Mouse (Mus musculus): Measurements from ENCODE around the gene Rpl19.
A peak's percentile ranks its signal among the peaks of the same experiment; 100 is the strongest.

Gene Rpl19

DNA sequence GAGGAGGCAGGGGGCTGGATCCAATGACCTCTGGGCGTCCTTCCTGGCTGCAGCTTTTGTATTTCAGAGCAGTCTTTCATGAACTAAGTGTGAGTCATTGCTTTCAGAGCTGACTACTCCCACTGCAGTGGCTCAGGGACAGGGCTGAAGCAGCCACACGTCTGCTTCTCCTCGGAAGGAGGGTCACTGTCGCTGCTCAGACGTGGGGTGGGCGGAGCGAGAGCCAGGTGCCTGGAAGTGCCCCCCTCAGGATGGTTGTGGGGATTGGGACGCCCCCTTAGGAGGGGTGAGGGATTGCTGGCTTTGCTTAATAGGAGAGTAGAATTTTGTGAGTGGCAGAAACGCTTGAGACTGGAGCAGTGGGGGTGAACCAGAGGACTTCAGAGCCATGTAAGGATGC lies 31.0 kb downstream of the Rpl19 start:
- peak in 1 of 2 experiments; percentile 27 for DNase-seq

DNA sequence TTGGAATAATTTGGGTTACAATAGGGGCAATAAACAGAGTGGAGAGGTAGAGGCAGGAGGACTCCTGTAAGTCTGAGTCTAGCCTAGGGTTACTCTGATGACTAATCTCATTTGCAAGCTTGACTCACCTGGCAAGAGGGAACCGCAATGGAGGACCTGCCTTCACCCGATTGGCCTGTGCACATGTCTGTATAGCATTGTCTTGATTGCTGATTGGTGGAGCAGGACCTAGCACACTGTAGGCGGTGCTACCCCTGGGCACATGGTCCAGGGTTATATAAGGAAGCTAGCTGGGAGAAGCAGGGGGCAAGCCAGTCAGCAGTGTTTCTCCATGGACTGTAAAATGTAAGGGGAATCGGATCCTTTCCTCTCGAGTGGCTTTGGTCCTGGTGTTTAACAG lies 31.5 kb downstream of the Rpl19 start:
- peak; percentile 41 to 51 for DNase-seq

DNA sequence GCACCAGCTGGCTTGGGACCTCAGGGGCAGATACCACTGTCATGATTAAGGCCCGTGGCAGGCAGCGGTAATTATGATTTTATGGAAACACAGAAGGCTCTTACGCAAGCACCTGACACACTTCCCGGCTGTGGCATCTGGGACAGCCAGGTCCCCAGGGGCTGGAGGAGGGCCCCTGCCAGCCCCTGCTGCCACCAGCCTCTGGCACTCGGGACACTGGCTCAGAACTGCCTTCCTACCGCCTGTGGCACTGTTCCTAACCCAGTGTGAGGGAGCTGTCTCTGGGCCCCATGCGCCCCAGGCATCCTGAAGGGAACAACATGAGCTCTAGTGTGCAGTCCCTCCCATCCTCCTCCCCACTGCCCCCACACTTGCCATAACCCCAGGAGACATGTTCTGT lies 33.2 kb downstream of the Rpl19 start:
- no peak for DNase-seq

DNA sequence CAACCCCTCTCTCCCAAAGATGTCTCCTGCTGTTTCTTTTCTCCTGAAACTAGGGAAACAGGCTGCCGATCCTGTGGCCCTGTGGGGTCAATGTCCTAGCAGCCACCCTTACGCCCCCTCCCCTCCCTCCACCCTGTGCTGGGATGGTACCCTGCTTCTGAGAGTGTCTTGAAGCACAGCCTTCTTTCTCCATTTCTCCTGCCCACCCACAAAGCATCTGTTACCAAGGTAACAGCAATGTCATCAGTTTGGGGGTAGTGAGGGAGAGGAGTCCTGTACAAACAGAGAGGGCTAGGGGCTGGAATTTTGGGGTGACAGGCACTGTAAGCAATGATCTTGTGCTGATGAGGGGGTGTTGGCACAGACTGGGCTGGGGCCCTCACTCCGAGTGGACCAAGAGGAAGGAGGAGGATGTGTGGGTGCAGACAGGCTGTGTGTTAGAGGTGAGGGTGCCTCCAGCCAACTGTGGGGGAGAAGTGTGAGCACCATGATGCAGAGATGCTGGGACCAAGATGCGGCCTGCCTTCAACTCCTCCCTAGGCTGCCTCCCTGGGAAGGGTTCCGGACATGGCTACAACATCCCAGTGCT lies 33.7 kb downstream of the Rpl19 start:
- no peak for DNase-seq

DNA sequence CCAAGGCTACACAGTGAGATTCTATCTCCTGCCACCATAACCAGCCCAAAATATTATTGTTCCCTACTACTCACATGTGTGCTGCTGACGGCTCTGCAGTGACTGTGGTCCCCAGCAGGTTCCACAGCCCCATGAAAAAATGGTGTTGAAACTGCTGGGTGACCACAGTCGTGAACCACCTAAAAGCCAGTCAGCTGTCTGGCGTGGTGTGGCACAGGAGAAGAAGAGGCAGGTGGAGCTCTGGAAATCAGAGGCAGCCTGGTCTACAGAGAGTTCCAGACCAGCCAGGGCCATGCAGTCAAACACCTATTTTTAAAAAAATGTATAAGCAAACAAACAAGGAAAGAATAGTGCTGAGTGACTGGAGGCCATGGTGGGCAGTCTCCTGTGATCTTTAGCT lies 34.9 kb downstream of the Rpl19 start:
- no peak for DNase-seq

DNA sequence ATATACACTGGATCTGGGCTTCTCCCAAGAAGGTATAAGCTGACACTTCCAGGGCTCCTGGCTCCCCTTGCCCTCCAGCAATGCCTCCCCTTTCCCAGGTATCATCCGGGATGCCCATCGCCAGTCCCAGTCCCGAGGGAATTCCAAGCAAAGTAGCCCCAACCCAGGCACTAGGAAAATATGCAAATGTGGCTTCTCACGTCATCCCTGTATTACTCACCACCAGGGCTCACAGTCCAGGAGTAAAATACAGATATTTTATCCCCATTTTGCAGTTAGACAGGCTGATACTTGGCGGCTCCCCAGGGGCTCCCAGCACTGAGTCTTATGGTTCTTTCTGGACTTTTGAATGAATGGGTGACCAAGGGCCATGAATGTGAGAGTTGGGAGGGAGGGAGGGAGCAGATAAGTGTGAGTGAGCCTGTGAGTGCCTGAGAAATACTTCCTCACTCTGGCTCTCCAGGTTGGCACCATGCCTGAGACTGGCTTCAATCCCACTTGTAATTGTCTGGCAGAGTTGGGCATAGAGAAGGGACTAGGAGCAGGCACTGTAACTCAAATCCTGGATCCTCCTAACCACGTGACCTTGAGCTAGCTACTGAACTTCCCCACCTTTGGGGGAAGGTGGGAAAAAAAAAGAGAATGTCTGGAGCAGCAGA lies 35.5 kb downstream of the Rpl19 start:
- DNase-seq, result no peak

DNA sequence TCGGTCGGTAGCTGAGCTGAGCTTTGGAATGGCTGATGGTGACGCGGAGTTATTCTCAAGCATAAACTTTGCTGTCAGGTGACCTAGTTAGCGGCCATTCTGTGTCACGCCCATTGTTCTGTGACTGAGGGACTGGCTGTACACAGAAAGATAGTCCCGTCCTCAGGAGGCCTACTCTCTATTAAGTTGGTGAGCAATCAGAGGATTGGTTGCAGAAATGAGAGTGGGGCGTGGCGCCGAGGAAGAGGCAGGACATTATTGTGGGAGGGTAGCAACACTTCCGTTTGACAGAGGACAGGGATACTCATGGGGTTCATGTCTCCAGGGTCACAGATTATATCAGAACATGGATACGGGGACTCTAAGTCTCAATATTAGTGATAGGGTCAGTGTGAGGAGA lies 39.7 kb downstream of the Rpl19 start:
- no peak for DNase-seq

DNA sequence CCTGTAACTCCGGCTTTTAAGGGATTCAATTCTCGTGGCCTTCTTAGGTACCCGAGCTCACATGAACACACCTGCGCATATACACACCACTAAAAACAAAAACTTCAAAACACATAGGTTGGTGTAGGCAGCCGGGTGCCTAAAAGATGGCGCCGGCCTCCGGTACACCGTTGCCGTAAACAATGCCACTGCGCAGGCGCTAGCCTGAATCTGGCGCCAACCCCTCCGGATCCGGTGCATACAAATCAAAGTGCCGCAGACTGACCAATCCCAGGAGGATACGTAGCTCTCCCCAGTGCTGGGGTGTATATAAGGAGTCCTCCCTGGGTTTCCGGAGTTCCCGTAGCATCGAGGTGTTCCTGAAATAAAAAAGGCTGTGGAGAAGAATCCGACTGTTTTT lies 40.7 kb downstream of the Rpl19 start:
- no peak for DNase-seq

DNA sequence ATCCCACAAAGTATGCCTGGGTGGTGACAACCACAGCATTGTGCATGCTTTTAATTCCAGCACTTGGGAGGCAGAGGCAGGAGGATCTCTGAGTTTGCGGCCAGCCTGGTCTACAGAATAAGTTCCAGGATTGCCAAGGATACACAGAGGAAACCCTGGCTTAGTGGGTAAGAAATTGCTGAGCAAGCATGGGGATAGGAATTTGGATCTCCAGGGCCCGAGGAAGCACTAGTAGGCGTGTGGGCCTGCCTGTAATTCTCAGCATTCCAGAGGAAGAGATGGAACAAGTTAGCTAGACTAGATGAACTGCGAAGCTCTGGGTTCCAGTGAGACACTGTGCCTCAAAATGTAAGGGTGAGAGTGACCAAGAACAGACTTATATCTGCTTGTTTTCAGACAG lies 46.9 kb downstream of the Rpl19 start:
- no peak for DNase-seq

DNA sequence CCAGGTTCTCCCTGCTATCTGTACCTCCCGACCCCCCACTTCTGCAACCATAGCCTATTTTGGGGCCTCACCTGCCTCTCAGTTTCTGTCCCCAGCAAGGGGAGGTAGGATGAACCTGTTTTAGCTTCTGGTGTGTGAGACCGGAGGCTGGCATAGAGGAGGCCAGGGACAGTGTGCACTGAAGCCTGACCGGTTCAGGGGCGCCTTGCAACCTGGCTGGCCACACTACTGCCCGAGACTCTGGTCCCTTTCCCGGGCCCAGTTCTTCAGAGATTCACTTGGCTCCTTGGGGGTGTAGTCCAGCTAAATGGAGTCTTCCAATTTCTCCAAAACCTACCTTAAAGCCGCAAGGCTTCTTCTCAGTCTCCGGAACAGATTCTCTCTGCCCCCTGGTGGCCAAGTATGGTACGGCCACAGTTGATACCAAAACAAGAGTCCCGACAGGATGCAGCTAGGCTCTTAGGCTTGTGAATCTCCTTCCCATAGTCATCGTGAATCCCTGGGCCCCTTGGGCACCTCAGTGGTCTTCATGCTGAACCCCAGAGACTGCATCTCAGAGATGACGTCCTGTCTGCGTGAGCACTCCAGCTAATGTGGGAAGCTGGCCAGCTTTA lies 48.8 kb downstream of the Rpl19 start:
- peak; percentile 95 to 96 for DNase-seq

DNA sequence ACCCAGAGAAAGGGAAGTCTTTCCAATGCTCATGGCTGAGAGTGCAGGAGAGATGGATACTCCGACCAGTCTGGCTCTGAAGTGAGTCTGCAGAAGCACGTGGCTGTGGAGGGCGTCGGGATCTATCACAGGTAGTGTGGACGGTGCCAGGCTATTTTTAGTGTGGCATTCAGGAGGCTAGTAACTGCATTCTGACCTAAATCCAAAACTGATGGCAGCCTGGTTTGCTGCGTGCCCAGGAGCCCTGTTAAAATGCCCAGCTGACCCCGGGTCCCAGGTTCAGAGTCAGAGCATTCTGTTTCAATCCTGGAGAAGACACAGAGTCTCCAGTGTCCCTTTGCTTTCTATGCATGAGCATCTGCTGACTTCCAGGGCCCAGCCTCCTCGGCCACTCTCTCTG lies 50.6 kb downstream of the Rpl19 start:
- DNase-seq, result no peak
